Mouse (Mus musculus) CH12.LX (cell line): ENCODE measurements around the gene Gxylt1.

Experiments used
- BHLHE40 ChIP-seq: IDR thresholded peaks from 2 replicates; pipeline ENCODE4 v1.6.1; 2011; ENCODE audit warnings: mild to moderate bottlenecking, low read depth, low read length, improper control_type of control experiment
- CHD2 ChIP-seq: IDR thresholded peaks from 2 replicates; pipeline ENCODE4 v1.6.1; 2011; ENCODE audit warnings: low read length, improper control_type of control experiment
- CTCF ChIP-seq, 2 experiments: IDR thresholded peaks in 1 of 2; conservative IDR thresholded peaks in 1 of 2; 2 replicates each; pipeline ENCODE4 v1.5.1; 2011 to 2012; ENCODE audit warnings: low read depth in 2 of 2, low read length in 2 of 2, improper control_type of control experiment in 1 of 2, inconsistent platforms in 1 of 2, mild to moderate bottlenecking in 1 of 2, moderate library complexity in 1 of 2
- ELF1 ChIP-seq: IDR thresholded peaks from 2 replicates; pipeline ENCODE4 v1.6.1; 2014; ENCODE audit warnings: low read depth, mild to moderate bottlenecking, inconsistent platforms, low read length, improper control_type of control experiment
- EP300 ChIP-seq: IDR thresholded peaks from 2 replicates; pipeline ENCODE4 v1.6.1; 2011; ENCODE audit warnings: low read length, improper control_type of control experiment
- IRF4 ChIP-seq: IDR thresholded peaks from 2 replicates; pipeline ENCODE4 v1.6.1; 2014; ENCODE audit warnings: low read depth, mild to moderate bottlenecking, inconsistent platforms, low read length, improper control_type of control experiment
- KAT2A ChIP-seq: IDR thresholded peaks from 2 replicates; pipeline ENCODE4 v1.6.1; 2012; ENCODE audit warnings: low read length, improper control_type of control experiment, inconsistent platforms; ENCODE audit not compliant: insufficient replicate concordance
- MEF2A ChIP-seq: IDR thresholded peaks from 2 replicates; pipeline ENCODE4 v1.6.1; 2014; ENCODE audit warnings: low read depth, mild to moderate bottlenecking, inconsistent platforms, low read length, improper control_type of control experiment, borderline replicate concordance
- MYC ChIP-seq: IDR thresholded peaks from 2 replicates; pipeline ENCODE4 v1.6.1; 2011; ENCODE audit warnings: low read depth, mild to moderate bottlenecking, improper control_type of control experiment, low read length
- NRF1 ChIP-seq: IDR thresholded peaks from 2 replicates; pipeline ENCODE4 v1.6.1; 2014; ENCODE audit warnings: low read depth, mild to moderate bottlenecking, inconsistent platforms, low read length, improper control_type of control experiment, moderate library complexity
- POLR2A ChIP-seq: IDR thresholded peaks from 2 replicates; pipeline ENCODE4 v1.6.1; 2011; ENCODE audit warnings: low read depth, mild to moderate bottlenecking, improper control_type of control experiment, low read length
- RAD21 ChIP-seq: IDR thresholded peaks from 2 replicates; pipeline ENCODE4 v1.6.1; 2011; ENCODE audit warnings: low read depth, mild to moderate bottlenecking, low read length, improper control_type of control experiment, moderate library complexity
- TBP ChIP-seq: conservative IDR thresholded peaks from 2 replicates; pipeline ENCODE4 v1.6.1; 2011; ENCODE audit warnings: low read depth, low read length, improper control_type of control experiment
- USF1 ChIP-seq: IDR thresholded peaks from 2 replicates; pipeline ENCODE4 v1.6.1; 2014; ENCODE audit warnings: low read depth, mild to moderate bottlenecking, inconsistent platforms, low read length, improper control_type of control experiment

DNA sequence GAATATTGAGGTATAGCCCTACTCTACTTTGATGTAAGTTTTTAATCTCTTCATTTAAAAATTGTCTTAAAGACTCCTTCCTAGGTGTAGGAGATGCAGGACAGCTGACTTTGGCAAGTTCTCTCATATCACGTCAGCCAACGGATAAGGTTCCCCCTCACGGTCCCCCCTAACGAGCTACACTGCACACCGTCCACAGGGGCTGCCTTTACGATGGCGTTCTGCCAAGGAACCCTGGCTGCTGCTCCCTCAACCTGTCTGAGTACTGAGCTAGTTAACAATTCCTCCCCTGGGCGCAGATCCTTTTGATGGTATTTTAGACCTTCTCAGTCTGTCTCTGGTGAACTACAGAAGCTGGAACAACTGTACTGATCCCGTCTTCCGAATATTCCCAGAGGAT is 31.8 kb downstream of the Gxylt1 start:
- TF ChIP-seq BHLHE40: no peak
- TF ChIP-seq MEF2A: no peak
- TF ChIP-seq KAT2A: no peak
- no peak for TF ChIP-seq ELF1
- no peak for TF ChIP-seq CTCF (conservative IDR thresholded peaks at IDR 0.05 in 1 of 2, IDR thresholded peaks at IDR 0.05 in 1 of 2; ENCODE audit: low read depth in 2 of 2, low read length in 2 of 2)
- TF ChIP-seq USF1: no peak
- TF ChIP-seq EP300: no peak
- TF ChIP-seq TBP: no peak
- TF ChIP-seq RAD21: no peak
- no peak for TF ChIP-seq MYC
- no peak for TF ChIP-seq IRF4
- TF ChIP-seq NRF1: no peak
- no peak for TF ChIP-seq POLR2A
- TF ChIP-seq CHD2: no peak
